Mouse (Mus musculus) stomach, embryonic 15.5 days (tissue): ENCODE measurements at regions not wholly inside any gene's neighbourhood (a gene's known extent, or its start where the extent isn't known, plus 50 kb on each side); places are given as distances from the start of the nearest gene placed in this dataset.

Experiments
- ATAC-seq: fragments of 200-750 bp; cut with Nextera tagmentation; 2 replicates; pipeline ENCODE4 v1.8.0; 2017; ENCODE audit warnings: low read depth, moderate number of reproducible peaks, moderate TSS enrichment; ENCODE audit not compliant: insufficient read depth, low FRiP score
- H3K27ac ChIP-seq: fragments of 300-500 bp; sonication (generic); 2 replicates; pipeline ENCODE4 v1.5.1; 2015; ENCODE audit warnings: mild to moderate bottlenecking, inconsistent platforms
- H3K27me3 ChIP-seq: fragments of 300-500 bp; sonication (generic); replicated peaks from 2 replicates; pipeline ENCODE4 v1.6.1; 2015; ENCODE audit warnings: inconsistent platforms
- H3K36me3 ChIP-seq: fragments of 300-500 bp; sonication (generic); 2 replicates; pipeline ENCODE4 v1.6.1; 2015; ENCODE audit warnings: inconsistent platforms
- H3K4me1 ChIP-seq: fragments of 300-500 bp; sonication (generic); 2 replicates; pipeline ENCODE4 v1.6.1; 2015; ENCODE audit warnings: inconsistent platforms
- H3K4me2 ChIP-seq: fragments of 300-500 bp; sonication (generic); 2 replicates; pipeline ENCODE4 v1.6.1; 2015; ENCODE audit warnings: mild to moderate bottlenecking, inconsistent platforms
- H3K4me3 ChIP-seq: fragments of 300-500 bp; sonication (generic); replicated peaks from 2 replicates; pipeline ENCODE4 v1.5.1; 2015; ENCODE audit warnings: inconsistent platforms
- H3K9ac ChIP-seq: fragments of 300-500 bp; sonication (generic); 2 replicates; pipeline ENCODE4 v1.6.1; 2015; ENCODE audit warnings: inconsistent platforms
- H3K9me3 ChIP-seq: fragments of 300-500 bp; sonication (generic); 2 replicates; pipeline ENCODE4 v1.6.1; 2016; ENCODE audit warnings: inconsistent platforms
- WGBS: fragments of 180-500 bp; shearing (Covaris S2); methylation state at CpG from one replicate; pipeline ENCODE4 v1.1.7; 2015; 5-methylcytosine and 5-hydroxymethylcytosine counted together

- 79% methylated on average over 7 of the region's 7 CpGs for WGBS
- H3K27me3 ChIP-seq = no peaks in the 10 kb centered on the region
- H3K27ac ChIP-seq = no peak overlapping the region
- ATAC-seq = no peak
- H3K36me3 ChIP-seq = no peaks in the 10 kb centered on the region
- H3K4me3 ChIP-seq = no peak overlapping the region
- H3K9ac ChIP-seq = no peak overlapping the region
- no peak overlapping the region for H3K4me2 ChIP-seq
- no peaks in the 10 kb centered on the region for H3K9me3 ChIP-seq
- no peaks in the 10 kb centered on the region for H3K4me1 ChIP-seq
These were observed 444.5 kb downstream of the Kif2b start for GRCm38 (mm10) chr11:91132771-91133380.

GRCm38 (mm10) chr11:91131960-91132359, 443.8 kb upstream of the Tom1l1 start:
- H3K27ac ChIP-seq = no peak overlapping the region
- no peak overlapping the region for H3K4me2 ChIP-seq
- H3K27me3 ChIP-seq = no peaks in the 10 kb centered on the region
- H3K9ac ChIP-seq = no peak overlapping the region
- no peaks in the 10 kb centered on the region for H3K4me1 ChIP-seq
- WGBS = 47% methylated on average over 6 of the region's 6 CpGs
- ATAC-seq = no peak
- no peak overlapping the region for H3K4me3 ChIP-seq
- H3K36me3 ChIP-seq = no peaks in the 10 kb centered on the region
- no peaks in the 10 kb centered on the region for H3K9me3 ChIP-seq

GRCm38 (mm10) chr11:91098186-91098585, 410.0 kb upstream of the Tom1l1 start:
- H3K9ac ChIP-seq = no peak overlapping the region
- no peak for ATAC-seq
- H3K4me2 ChIP-seq = no peak overlapping the region
- H3K4me1 ChIP-seq = no peaks in the 10 kb centered on the region
- no peak overlapping the region for H3K27ac ChIP-seq
- 55% methylated on average over 5 of the region's 5 CpGs for WGBS
- no peak overlapping the region for H3K4me3 ChIP-seq
- no peaks in the 10 kb centered on the region for H3K36me3 ChIP-seq
- H3K9me3 ChIP-seq = no peaks in the 10 kb centered on the region
- H3K27me3 ChIP-seq = no peaks in the 10 kb centered on the region

- Histone ChIP-seq H3K4me3 (no peak overlapping the region), H3K27me3 (no peaks in the 10 kb centered on the region), H3K9ac (no peak overlapping the region), H3K4me1 (no peaks in the 10 kb centered on the region), H3K36me3 (no peaks in the 10 kb centered on the region), H3K9me3 (no peaks in the 10 kb centered on the region), H3K27ac (no peak overlapping the region), H3K4me2 (no peak overlapping the region)
- WGBS = 47% methylated on average over 3 of the region's 3 CpGs
- no peak for ATAC-seq
These were observed 409.4 kb upstream of the Tom1l1 start for GRCm38 (mm10) chr11:91097552-91097951.

- WGBS = 41% methylated on average over 12 of the region's 12 CpGs
- ATAC-seq = no peak
These were observed 408.0 kb upstream of the Tom1l1 start for GRCm38 (mm10) chr11:91096000-91096652.

GRCm38 (mm10) chr11:91065365-91065764, 377.2 kb upstream of the Tom1l1 start:
- no peak overlapping the region for H3K27ac ChIP-seq
- H3K4me3 ChIP-seq = no peak overlapping the region
- H3K9me3 ChIP-seq = no peaks in the 10 kb centered on the region
- H3K27me3 ChIP-seq = no peaks in the 10 kb centered on the region
- no peaks in the 10 kb centered on the region for H3K4me1 ChIP-seq
- no peak for ATAC-seq
- H3K36me3 ChIP-seq = no peaks in the 10 kb centered on the region
- no peak overlapping the region for H3K4me2 ChIP-seq
- WGBS = 34% methylated on average over 6 of the region's 6 CpGs
- no peak overlapping the region for H3K9ac ChIP-seq

More at GRCm38 (mm10) chr11:91096000-91096652, 408.0 kb upstream of the Tom1l1 start:
- Histone ChIP-seq H3K9me3 (no peaks in the 10 kb centered on the region), H3K27ac (no peak overlapping the region), H3K36me3 (no peaks in the 10 kb centered on the region), H3K27me3 (no peaks in the 10 kb centered on the region), H3K4me1 (no peaks in the 10 kb centered on the region), H3K4me2 (no peak overlapping the region), H3K4me3 (no peak overlapping the region), H3K9ac (no peak overlapping the region)

- H3K4me3 ChIP-seq = no peak overlapping the region
- no peaks in the 10 kb centered on the region for H3K4me1 ChIP-seq
- no peak overlapping the region for H3K4me2 ChIP-seq
- H3K27me3 ChIP-seq = no peaks in the 10 kb centered on the region
- no peaks in the 10 kb centered on the region for H3K9me3 ChIP-seq
- no peak overlapping the region for H3K9ac ChIP-seq
- H3K27ac ChIP-seq = no peak overlapping the region
- no peak for ATAC-seq
- H3K36me3 ChIP-seq = no peaks in the 10 kb centered on the region
- 41% methylated on average over 9 of the region's 9 CpGs for WGBS
These were observed 368.9 kb upstream of the Tom1l1 start for GRCm38 (mm10) chr11:91056966-91057597.

GRCm38 (mm10) chr11:91053321-91053720, 365.2 kb upstream of the Tom1l1 start:
- no peaks in the 10 kb centered on the region for H3K36me3 ChIP-seq
- no peaks in the 10 kb centered on the region for H3K9me3 ChIP-seq
- no peak overlapping the region for H3K4me2 ChIP-seq
- 65% methylated on average over 2 of the region's 2 CpGs for WGBS
- no peak overlapping the region for H3K9ac ChIP-seq
- ATAC-seq = no peak
- H3K4me1 ChIP-seq = no peaks in the 10 kb centered on the region
- H3K27me3 ChIP-seq = no peaks in the 10 kb centered on the region
- H3K27ac ChIP-seq = no peak overlapping the region
- no peak overlapping the region for H3K4me3 ChIP-seq

- no peak overlapping the region for H3K4me3 ChIP-seq
- 42% methylated on average over 3 of the region's 3 CpGs for WGBS
- H3K27me3 ChIP-seq = no peaks in the 10 kb centered on the region
- no peaks in the 10 kb centered on the region for H3K36me3 ChIP-seq
- H3K9ac ChIP-seq = no peak overlapping the region
- no peak for ATAC-seq
- H3K27ac ChIP-seq = no peak overlapping the region
- no peaks in the 10 kb centered on the region for H3K4me1 ChIP-seq
- no peak overlapping the region for H3K4me2 ChIP-seq
- H3K9me3 ChIP-seq = no peaks in the 10 kb centered on the region
These were observed 363.5 kb upstream of the Tom1l1 start for GRCm38 (mm10) chr11:91051646-91052045.

- Histone ChIP-seq H3K27me3 (no peaks in the 10 kb centered on the region), H3K9ac (no peak overlapping the region), H3K4me3 (no peak overlapping the region), H3K4me1 (no peaks in the 10 kb centered on the region), H3K9me3 (no peaks in the 10 kb centered on the region), H3K27ac (no peak overlapping the region), H3K4me2 (no peak overlapping the region), H3K36me3 (no peaks in the 10 kb centered on the region)
- WGBS = 59% methylated on average over 3 of the region's 3 CpGs
- no peak for ATAC-seq
These were observed 353.3 kb upstream of the Tom1l1 start for GRCm38 (mm10) chr11:91041486-91041885.
